Mouse (Mus musculus) E14TG2a.4 (cell line): ENCODE measurements around the gene Copg1.

Experiments used
- CTCF ChIP-seq: conservative IDR thresholded peaks from 2 replicates; pipeline ENCODE4 v1.5.1; 2014; ENCODE audit warnings: low read length
- NANOG ChIP-seq: IDR thresholded peaks from 2 replicates; pipeline ENCODE4 v1.6.1; 2014; ENCODE audit warnings: borderline replicate concordance, low read length, mixed read lengths
- POU5F1 ChIP-seq: IDR thresholded peaks from 2 replicates; pipeline ENCODE4 v1.6.1; 2014; ENCODE audit warnings: low read length, borderline replicate concordance

DNA sequence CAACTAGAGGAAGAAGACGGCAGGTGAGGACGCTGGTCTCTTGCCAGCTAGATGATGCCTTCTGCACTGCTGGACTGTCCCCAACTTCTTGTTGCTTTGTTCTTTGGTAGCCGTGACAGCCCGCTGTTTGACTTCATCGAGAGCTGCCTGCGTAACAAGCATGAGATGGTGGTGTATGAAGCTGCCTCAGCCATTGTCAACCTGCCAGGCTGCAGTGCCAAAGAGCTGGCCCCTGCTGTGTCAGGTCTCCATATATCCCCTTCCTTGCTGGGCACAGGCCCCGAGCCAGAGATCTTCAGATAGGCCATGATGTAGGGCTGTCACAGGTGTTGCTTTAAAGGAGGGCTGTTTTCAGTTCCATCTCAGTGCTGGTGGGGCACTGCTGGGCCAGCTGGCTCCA lies 6.3 kb downstream of the Copg1 start:
- TF ChIP-seq CTCF (no peak), POU5F1 (no peak), NANOG (no peak)
